Mouse (Mus musculus) forebrain, embryonic 12.5 days (tissue): ENCODE measurements at regions not wholly inside any gene's neighbourhood (a gene's known extent, or its start where the extent isn't known, plus 50 kb on each side); places are given as distances from the start of the nearest gene placed in this dataset.

Experiments used
- ATAC-seq: fragments of 200-750 bp; cut with Nextera tagmentation; 2 replicates; pipeline ENCODE4 v1.8.0; 2017; ENCODE audit warnings: moderate TSS enrichment; ENCODE audit not compliant: low FRiP score
- H3K27ac ChIP-seq: fragments of 300-500 bp; sonication (generic); 2 replicates; pipeline ENCODE4 v1.5.1; 2016; ENCODE audit warnings: mild to moderate bottlenecking
- H3K27me3 ChIP-seq: fragments of 300-500 bp; sonication (generic); 2 replicates; pipeline ENCODE4 v1.6.1; 2016; ENCODE audit warnings: mild to moderate bottlenecking
- H3K36me3 ChIP-seq: fragments of 300-500 bp; sonication (generic); replicated peaks from 2 replicates; pipeline ENCODE4 v1.6.1; 2016; ENCODE audit warnings: mild to moderate bottlenecking
- H3K4me1 ChIP-seq: fragments of 300-500 bp; sonication (generic); 2 replicates; pipeline ENCODE4 v1.6.1; 2016
- H3K4me2 ChIP-seq: fragments of 300-500 bp; sonication (generic); 2 replicates; pipeline ENCODE4 v1.6.1; 2016; ENCODE audit warnings: mild to moderate bottlenecking, moderate library complexity
- H3K4me3 ChIP-seq: fragments of 300-500 bp; sonication (generic); replicated peaks from 2 replicates; pipeline ENCODE4 v1.5.1; 2016; ENCODE audit warnings: mild to moderate bottlenecking
- H3K9ac ChIP-seq: fragments of 300-500 bp; sonication (generic); 2 replicates; pipeline ENCODE4 v1.6.1; 2016; ENCODE audit warnings: mild to moderate bottlenecking
- H3K9me3 ChIP-seq: fragments of 300-500 bp; sonication (generic); 2 replicates; pipeline ENCODE4 v1.6.1; 2016
- WGBS: fragments of 180-500 bp; shearing (Covaris S2); methylation state at CpG from one replicate; pipeline ENCODE4 v1.1.7; 2016; 5-methylcytosine and 5-hydroxymethylcytosine counted together

DNA sequence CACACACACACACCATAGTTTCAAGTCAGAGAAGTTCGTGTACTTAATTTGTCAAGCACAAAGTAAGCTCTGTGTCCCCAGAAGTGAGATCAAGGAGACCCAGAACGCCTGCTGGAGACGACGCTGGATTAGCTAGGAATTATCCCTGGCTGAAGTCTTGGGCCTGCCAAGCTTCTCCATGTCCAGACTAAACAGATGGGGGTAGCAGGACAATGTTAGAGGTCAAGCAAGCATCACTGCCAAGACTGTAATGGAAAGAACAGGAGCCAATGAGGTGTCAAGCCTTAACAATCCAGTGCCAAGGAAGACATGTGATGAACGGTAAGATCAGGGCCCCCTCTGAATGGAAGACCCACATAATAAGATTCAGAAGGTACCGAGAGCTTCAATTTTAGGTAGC lies 62.2 kb upstream of the Ppm1h start:
- Histone ChIP-seq H3K4me1 (peaks cover 16% of the 10 kb centered on the region), H3K27me3 (no peaks in the 10 kb centered on the region), H3K9ac (no peak overlapping the region), H3K9me3 (no peaks in the 10 kb centered on the region), H3K4me2 (no peak overlapping the region), H3K27ac (no peak overlapping the region), H3K4me3 (no peak overlapping the region), H3K36me3 (no peaks in the 10 kb centered on the region)
- ATAC-seq: no peak
- 71% methylated on average over 6 of the region's 6 CpGs for WGBS

DNA sequence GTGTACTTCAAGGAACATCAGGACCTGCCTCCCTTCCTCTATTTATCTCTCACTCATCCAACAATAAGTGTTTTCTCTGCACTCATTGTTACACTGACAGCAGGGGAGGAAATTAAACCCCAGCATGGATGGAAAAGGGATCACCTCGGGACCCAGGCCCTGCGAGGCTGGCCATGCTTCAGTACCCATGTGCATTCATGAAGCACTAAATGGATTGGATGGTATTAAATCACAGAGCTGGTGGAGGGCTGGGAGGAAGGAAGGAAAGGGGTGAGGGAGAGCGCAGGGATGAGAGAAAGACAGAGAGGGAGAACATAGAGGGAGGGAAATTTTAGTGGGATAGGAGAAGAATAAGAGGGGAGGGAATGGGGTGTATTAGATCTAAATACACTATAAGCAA lies 59.7 kb upstream of the Ppm1h start:
- Histone ChIP-seq H3K27me3 (no peaks in the 10 kb centered on the region), H3K4me3 (no peak overlapping the region), H3K27ac (no peak overlapping the region), H3K4me1 (peaks cover 16% of the 10 kb centered on the region), H3K9ac (no peak overlapping the region), H3K36me3 (no peaks in the 10 kb centered on the region), H3K9me3 (no peaks in the 10 kb centered on the region), H3K4me2 (no peak overlapping the region)
- peak; percentile 83 for ATAC-seq
- 14% methylated on average over 3 of the region's 3 CpGs for WGBS

DNA sequence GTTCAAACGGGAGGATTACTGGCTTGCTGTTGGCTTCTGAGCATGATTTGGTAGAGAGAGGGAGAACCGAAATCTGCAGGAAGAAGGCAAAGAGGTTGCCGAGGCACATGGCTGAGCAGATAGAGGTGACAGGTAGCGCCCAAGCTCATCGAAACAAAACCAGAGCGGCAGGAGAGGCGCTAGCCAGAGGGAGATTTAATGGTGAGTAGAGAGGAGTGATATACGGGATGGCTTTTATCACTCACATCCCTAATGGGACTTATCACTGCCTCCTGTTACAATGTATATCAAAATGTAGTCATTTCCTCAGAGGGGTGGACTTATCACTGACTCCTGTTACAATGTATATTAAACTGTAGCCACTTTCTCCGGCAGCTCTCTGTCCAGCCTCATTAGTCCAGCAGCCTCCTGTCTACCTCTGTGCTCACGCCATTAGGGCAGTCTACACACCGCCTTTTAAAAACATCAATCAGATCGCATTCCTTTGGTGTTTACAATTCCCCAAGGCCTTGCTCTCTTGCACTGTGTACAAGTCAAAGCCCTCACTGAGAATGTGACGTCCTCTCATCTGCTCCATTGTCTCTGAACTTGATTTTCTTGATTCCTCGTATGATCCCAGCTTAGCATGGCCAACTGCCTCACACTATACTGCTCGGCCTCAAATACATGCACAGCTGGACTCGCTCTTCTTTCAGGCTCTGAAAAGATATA lies 59.0 kb upstream of the Ppm1h start:
- Histone ChIP-seq H3K9ac (no peak overlapping the region), H3K9me3 (no peaks in the 10 kb centered on the region), H3K4me3 (no peak overlapping the region), H3K27me3 (no peaks in the 10 kb centered on the region), H3K36me3 (no peaks in the 10 kb centered on the region), H3K4me2 (peak overlapping the region; percentile 1; the same call in 1 of the 2 replicates), H3K4me1 (peaks cover 16% of the 10 kb centered on the region), H3K27ac (no peak overlapping the region)
- ATAC-seq: peak; percentile 9; the same call in 1 of the 2 replicates
- 40% methylated on average over 16 of the region's 16 CpGs for WGBS
